Mouse (Mus musculus): ENCODE data around the gene Gabrr3. TPM values are rescaled to one million over a fixed set of nuclear protein-coding genes. Genes with fewer than 3 reads are reported as not detected.

Gene Gabrr3
- total and polyA plus RNA-seq, 2 experiments, result not detected

GRCm38 (mm10) chr16:59497947-59498346 is 90.8 kb downstream of the Gabrr3 start:
- Histone ChIP-seq H3K36me3 (ENCODE audit: control insufficient read depth, insufficient read depth, low read length) (peaks cover 47% of the 10 kb centered on the region), H3K9ac (ENCODE audit: low read depth, low read length) (no peak overlapping the region), H3K79me2 (ENCODE audit: control insufficient read depth, insufficient read depth, low read length) (no peaks in the 10 kb centered on the region), H3K4me3 (ENCODE audit: insufficient read depth, low read depth, low read length) (no peak overlapping the region), H3K4me1 (ENCODE audit: control insufficient read depth, insufficient read depth, low read length) (no peaks in the 10 kb centered on the region), H3K27ac (replicated peaks; ENCODE audit: insufficient read depth, low read depth, low read length) (no peak overlapping the region), H3K27me3 (ENCODE audit: control insufficient read depth, insufficient read depth, low read length) (no peaks in the 10 kb centered on the region)
- no peak for DNase-seq (ENCODE audit: extremely low read depth, low read depth, low spot score)
- TF ChIP-seq POLR2A (IDR thresholded peaks at IDR 0.05; ENCODE audit: extremely low read depth, insufficient read depth, low read length) (no peak), CTCF (IDR thresholded peaks at IDR 0.05; ENCODE audit: low read depth, low read length) (no peak)
- whole genome bisulfite sequencing, result 93% methylated on average over 1 of the region's 1 CpGs

DNA sequence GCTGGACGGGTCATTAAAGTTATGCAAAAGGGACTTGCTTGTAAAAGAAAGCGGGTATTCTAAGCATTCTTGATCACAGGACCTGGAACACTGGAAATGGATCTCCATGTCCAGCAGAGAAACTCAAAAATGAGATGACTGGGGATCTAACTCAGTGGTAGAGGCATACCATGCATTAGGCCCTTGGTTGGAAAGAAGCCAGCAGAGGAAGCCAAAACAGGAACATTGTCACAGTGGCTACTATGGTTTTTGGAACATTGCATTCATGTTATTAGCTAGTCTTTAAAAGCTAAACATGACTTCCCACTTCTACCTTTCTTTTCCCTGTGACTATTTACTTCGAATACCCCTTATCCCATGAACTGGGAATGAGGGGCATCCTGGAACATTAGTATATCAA is 92.0 kb downstream of the Gabrr3 start:
- Histone ChIP-seq H3K27me3 (ENCODE audit: control insufficient read depth, insufficient read depth, low read length) (no peaks in the 10 kb centered on the region), H3K79me2 (ENCODE audit: control insufficient read depth, insufficient read depth, low read length) (no peaks in the 10 kb centered on the region), H3K27ac (replicated peaks; ENCODE audit: insufficient read depth, low read depth, low read length) (no peak overlapping the region), H3K4me1 (ENCODE audit: control insufficient read depth, insufficient read depth, low read length) (no peaks in the 10 kb centered on the region), H3K36me3 (ENCODE audit: control insufficient read depth, insufficient read depth, low read length) (peaks cover 45% of the 10 kb centered on the region), H3K9ac (ENCODE audit: low read depth, low read length) (no peak overlapping the region), H3K4me3 (ENCODE audit: insufficient read depth, low read depth, low read length) (no peak overlapping the region)
- TF ChIP-seq POLR2A (IDR thresholded peaks at IDR 0.05; ENCODE audit: extremely low read depth, insufficient read depth, low read length) (no peak), CTCF (IDR thresholded peaks at IDR 0.05; ENCODE audit: low read depth, low read length) (no peak)
- 97% methylated on average over 3 of the region's 3 CpGs for WGBS
- no peak for DNase-seq (ENCODE audit: extremely low read depth, low read depth, low spot score)

GRCm38 (mm10) chr16:59509830-59510229 is 102.7 kb downstream of the Gabrr3 start:
- Histone ChIP-seq H3K27ac (replicated peaks; ENCODE audit: insufficient read depth, low read depth, low read length) (no peak overlapping the region), H3K79me2 (ENCODE audit: control insufficient read depth, insufficient read depth, low read length) (no peaks in the 10 kb centered on the region), H3K9ac (ENCODE audit: low read depth, low read length) (no peak overlapping the region), H3K4me3 (ENCODE audit: insufficient read depth, low read depth, low read length) (no peak overlapping the region), H3K27me3 (ENCODE audit: control insufficient read depth, insufficient read depth, low read length) (no peaks in the 10 kb centered on the region), H3K4me1 (ENCODE audit: control insufficient read depth, insufficient read depth, low read length) (no peaks in the 10 kb centered on the region), H3K36me3 (ENCODE audit: control insufficient read depth, insufficient read depth, low read length) (peaks cover 32% of the 10 kb centered on the region)
- TF ChIP-seq CTCF (IDR thresholded peaks at IDR 0.05; ENCODE audit: low read depth, low read length), result no peak
- TF ChIP-seq POLR2A (IDR thresholded peaks at IDR 0.05; ENCODE audit: extremely low read depth, insufficient read depth, low read length), result no peak
- 92% methylated on average over 5 of the region's 5 CpGs for whole genome bisulfite sequencing
- DNase-seq (ENCODE audit: extremely low read depth, low read depth, low spot score), result no peak

Other genes starting within 250 kb of the Gabrr3 start
- gene Olfr196, start 236.9 kb upstream of the Gabrr3 start, total RNA-seq (2014; rRNA removed), result not detected in 2 replicates
- gene Olfr196, start 236.9 kb upstream of the Gabrr3 start, polyA plus RNA-seq (2012; rRNA removed), result not detected in 2 replicates
- not detected in 2 replicates for gene Olfr198, start 203.8 kb upstream of the Gabrr3 start, total RNA-seq (2014; rRNA removed)
- gene Olfr198, start 203.8 kb upstream of the Gabrr3 start, polyA plus RNA-seq (2012; rRNA removed), result not detected in 2 replicates
- not detected in 2 replicates for gene Olfr199, start 187.6 kb upstream of the Gabrr3 start, total RNA-seq (2014; rRNA removed)
- not detected in 2 replicates for gene Olfr199, start 187.6 kb upstream of the Gabrr3 start, polyA plus RNA-seq (2012; rRNA removed)
- gene Olfr201, start 134.7 kb upstream of the Gabrr3 start, total RNA-seq (2014; rRNA removed), result not detected in 2 replicates
- not detected in 2 replicates for gene Olfr201, start 134.7 kb upstream of the Gabrr3 start, polyA plus RNA-seq (2012; rRNA removed)
- gene Olfr202, start 120.5 kb upstream of the Gabrr3 start, total RNA-seq (2014; rRNA removed), result not detected in 2 replicates
- gene Olfr202, start 120.5 kb upstream of the Gabrr3 start, polyA plus RNA-seq (2012; rRNA removed), result not detected in 2 replicates
- not detected in 2 replicates for gene Olfr203, start 108.5 kb upstream of the Gabrr3 start, total RNA-seq (2014; rRNA removed)
- not detected in 2 replicates for gene Olfr203, start 108.5 kb upstream of the Gabrr3 start, polyA plus RNA-seq (2012; rRNA removed)
- not detected in 2 replicates for gene Olfr204, start 89.1 kb upstream of the Gabrr3 start, total RNA-seq (2014; rRNA removed)
- gene Olfr204, start 89.1 kb upstream of the Gabrr3 start, polyA plus RNA-seq (2012; rRNA removed), result not detected in 2 replicates
- not detected in 2 replicates for gene Olfr205, start 76.2 kb upstream of the Gabrr3 start, total RNA-seq (2014; rRNA removed)
- gene Olfr205, start 76.2 kb upstream of the Gabrr3 start, polyA plus RNA-seq (2012; rRNA removed), result not detected in 2 replicates
- gene Olfr206, start 58.1 kb upstream of the Gabrr3 start, total RNA-seq (2014; rRNA removed), result not detected in 2 replicates
- gene Olfr206, start 58.1 kb upstream of the Gabrr3 start, polyA plus RNA-seq (2012; rRNA removed), result not detected in 2 replicates
- gene Olfr209, start 43.3 kb upstream of the Gabrr3 start, total RNA-seq (2014; rRNA removed), result not detected in 2 replicates
- gene Olfr209, start 43.3 kb upstream of the Gabrr3 start, polyA plus RNA-seq (2012; rRNA removed), result not detected in 2 replicates
- 11.8 and 14.2 TPM in 2 replicates for gene Riox2, start 64.4 kb downstream of the Gabrr3 start, total RNA-seq (2014; rRNA removed)
- 4.4 and 5.1 TPM in 2 replicates for gene Riox2, start 64.4 kb downstream of the Gabrr3 start, polyA plus RNA-seq (2012; rRNA removed)
- 4.1 and 5.5 TPM in 2 replicates for gene Crybg3, start 193.6 kb downstream of the Gabrr3 start, total RNA-seq (2014; rRNA removed)
- gene Crybg3, start 193.6 kb downstream of the Gabrr3 start, polyA plus RNA-seq (2012; rRNA removed), result 1.1 and 3.0 TPM in 2 replicates
- 3.8 and 3.9 TPM in 2 replicates for gene Arl6, start 232.1 kb downstream of the Gabrr3 start, total RNA-seq (2014; rRNA removed)
- gene Arl6, start 232.1 kb downstream of the Gabrr3 start, polyA plus RNA-seq (2012; rRNA removed), result 0.39 and 0.65 TPM in 2 replicates